Mouse (Mus musculus) cortical plate, adult 2 months (tissue): ENCODE measurements at regions not wholly inside any gene's neighbourhood (a gene's known extent, or its start where the extent isn't known, plus 50 kb on each side); places are given as distances from the start of the nearest gene placed in this dataset.

ENCODE experiments used
- CTCF ChIP-seq: fragments of 200-500 bp; IDR thresholded peaks from 2 replicates; pipeline ENCODE4 v1.5.1; 2011; ENCODE audit warnings: mild to moderate bottlenecking, control low read depth, low read length; ENCODE audit not compliant: insufficient read depth; ENCODE audit errors: extremely low read depth
- POLR2A ChIP-seq: fragments of 200-500 bp; IDR thresholded peaks from 2 replicates; pipeline ENCODE4 v1.6.1; 2011; ENCODE audit warnings: mild to moderate bottlenecking, low read length, control low read depth; ENCODE audit not compliant: insufficient read depth; ENCODE audit errors: extremely low read depth

- TF ChIP-seq CTCF (no peak), POLR2A (no peak)
These were observed 208.5 kb downstream of the Rnf152 start for GRCm38 (mm10) chr1:105148048-105148447.
